Mouse (Mus musculus) midbrain, postnatal 0 days (tissue): ENCODE results near the gene Gm340. TPM values are rescaled to one million over a fixed set of nuclear protein-coding genes. Genes with fewer than 3 reads are reported as not detected.

Source experiments
- ATAC-seq: fragments of 200-750 bp; cut with Nextera tagmentation; 2 replicates; pipeline ENCODE4 v1.8.0; 2017; ENCODE audit warnings: moderate number of reproducible peaks, mild to moderate bottlenecking, moderate TSS enrichment, moderate library complexity; ENCODE audit not compliant: low FRiP score
- DNase-seq: peaks from one replicate; pipeline ENCODE4 v3.0.0-alpha.2; 2015; ENCODE audit warnings: low spot score
- H3K27ac ChIP-seq: fragments of 300-500 bp; sonication (generic); 2 replicates; pipeline ENCODE4 v1.5.1; 2014; ENCODE audit warnings: low read depth, mild to moderate bottlenecking, low read length, mixed read lengths
- H3K27me3 ChIP-seq: fragments of 300-500 bp; sonication (generic); 2 replicates; pipeline ENCODE4 v1.6.1; 2014; ENCODE audit warnings: low read length, control low read depth, mixed read lengths; ENCODE audit not compliant: insufficient read depth
- H3K36me3 ChIP-seq: fragments of 300-500 bp; sonication (generic); 2 replicates; pipeline ENCODE4 v1.6.1; 2014; ENCODE audit warnings: low read length, control low read depth, mixed read lengths; ENCODE audit not compliant: insufficient read depth
- H3K4me1 ChIP-seq: fragments of 300-500 bp; sonication (generic); 2 replicates; pipeline ENCODE4 v1.6.1; 2014; ENCODE audit warnings: mild to moderate bottlenecking, control low read depth, antibody characterized with exemption, low read length, mixed read lengths; ENCODE audit not compliant: insufficient read depth
- H3K4me2 ChIP-seq: fragments of 300-500 bp; sonication (generic); 2 replicates; pipeline ENCODE4 v1.6.1; 2014; ENCODE audit warnings: low read depth, mild to moderate bottlenecking, low read length, mixed read lengths; ENCODE audit not compliant: poor library complexity, severe bottlenecking
- H3K4me3 ChIP-seq: fragments of 300-500 bp; sonication (generic); 2 replicates; pipeline ENCODE4 v1.5.1; 2014; ENCODE audit warnings: low read depth, mild to moderate bottlenecking, low read length, moderate library complexity
- H3K9ac ChIP-seq: fragments of 300-500 bp; sonication (generic); replicated peaks from 2 replicates; pipeline ENCODE4 v1.6.1; 2014; ENCODE audit warnings: mild to moderate bottlenecking, low read length, moderate library complexity, mixed read lengths; ENCODE audit not compliant: poor library complexity, severe bottlenecking
- H3K9me3 ChIP-seq: fragments of 300-500 bp; sonication (generic); 2 replicates; pipeline ENCODE4 v1.6.1; 2016; ENCODE audit warnings: low read length, control low read depth
- CTCF ChIP-seq: IDR thresholded peaks from 2 replicates; pipeline ENCODE4 v1.5.1; 2016; ENCODE audit warnings: antibody characterized with exemption, mild to moderate bottlenecking
- WGBS: fragments of 180-500 bp; shearing (Covaris S2); extraction: QIAGEN DNeasy Blood & Tissue Kit; methylation state at CpG from one replicate; pipeline ENCODE4 v1.1.7; 2014; 5-methylcytosine and 5-hydroxymethylcytosine counted together
- polyA plus RNA-seq: library from polyadenylated mRNA; unstranded; fragments of >200 nt; fragmentation: Nextera tagmentation; extraction: Ambion mirVana; gene quantifications from 2 replicates; pipeline ENCODE4 v1.2.1, GENCODE M21; 2015
- total RNA-seq: library from RNA; depleted of rRNA; stranded (reverse); fragments of >200 nt; gene quantifications from 2 replicates; pipeline ENCODE4 v1.2.3, GENCODE M21; 2014

Gene Gm340
- total and polyA plus RNA-seq, 2 experiments from 2014 or later, result 1.1 to 6.4 TPM

DNA sequence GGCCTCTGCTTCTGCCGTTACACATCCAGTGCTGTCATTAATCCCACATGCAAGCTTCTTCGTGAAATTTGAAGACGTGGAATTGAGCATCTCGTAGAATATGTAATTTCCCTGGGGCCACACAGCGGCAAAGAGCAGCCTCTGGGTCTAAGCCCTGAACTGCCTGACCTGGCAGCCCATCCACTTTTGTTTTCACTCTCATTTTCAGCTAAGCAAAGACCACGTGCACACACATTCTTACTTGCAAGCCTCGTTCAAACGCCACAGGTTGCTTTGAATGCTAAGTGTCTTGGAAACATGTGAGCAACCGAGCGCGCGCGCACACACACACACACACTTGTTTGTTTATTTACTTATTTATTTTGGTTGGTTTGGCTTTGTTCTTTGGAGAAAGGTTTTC, 34.9 kb downstream of the Gm340 start:
- no peak overlapping the region for H3K9ac ChIP-seq
- 0 out of 2 replicates have a peak, but pooled peaks cover 4% of the 10 kb centered on the region for H3K4me1 ChIP-seq
- 63% methylated on average over 13 of the region's 13 CpGs for WGBS

GRCm38 (mm10) chr19:41618153-41618657, 36.0 kb downstream of the Gm340 start:
- Histone ChIP-seq H3K9ac (no peak overlapping the region), H3K36me3 (no peaks in the 10 kb centered on the region), H3K27ac (no peak overlapping the region), H3K4me2 (no peak overlapping the region), H3K27me3 (no peaks in the 10 kb centered on the region), H3K4me1 (0 out of 2 replicates have a peak, but pooled peaks cover 4% of the 10 kb centered on the region), H3K9me3 (no peaks in the 10 kb centered on the region), H3K4me3 (no peak overlapping the region)
- no peak for TF ChIP-seq CTCF
- DNase-seq (peak; percentile 77), ATAC-seq (no peak)
- 54% methylated on average over 6 of the region's 6 CpGs for WGBS

More for the DNA sequence above, 34.9 kb downstream of the Gm340 start:
- Histone ChIP-seq H3K36me3 (no peaks in the 10 kb centered on the region), H3K27ac (no peak overlapping the region), H3K9me3 (no peaks in the 10 kb centered on the region), H3K27me3 (no peaks in the 10 kb centered on the region), H3K4me2 (no peak overlapping the region), H3K4me3 (no peak overlapping the region)
- DNase-seq (no peak), ATAC-seq (no peak)
- TF ChIP-seq CTCF, result no peak

GRCm38 (mm10) chr19:41618771-41619385, 36.7 kb downstream of the Gm340 start:
- TF ChIP-seq CTCF, result no peak
- no peak overlapping the region for H3K4me2 ChIP-seq
- H3K27ac ChIP-seq, result no peak overlapping the region
- 0 out of 2 replicates have a peak, but pooled peaks cover 1% of the 10 kb centered on the region for H3K36me3 ChIP-seq
- no peak overlapping the region for H3K4me3 ChIP-seq
- 68% methylated on average over 19 of the region's 19 CpGs for WGBS
- DNase-seq (no peak), ATAC-seq (no peak)
- H3K9ac ChIP-seq, result 0 out of 2 replicates have a peak overlapping the region, but pooled peaks have one; percentile 20
- H3K4me1 ChIP-seq, result 0 out of 2 replicates have a peak, but pooled peaks cover 2% of the 10 kb centered on the region
- H3K9me3 ChIP-seq, result no peaks in the 10 kb centered on the region
- no peaks in the 10 kb centered on the region for H3K27me3 ChIP-seq

DNA sequence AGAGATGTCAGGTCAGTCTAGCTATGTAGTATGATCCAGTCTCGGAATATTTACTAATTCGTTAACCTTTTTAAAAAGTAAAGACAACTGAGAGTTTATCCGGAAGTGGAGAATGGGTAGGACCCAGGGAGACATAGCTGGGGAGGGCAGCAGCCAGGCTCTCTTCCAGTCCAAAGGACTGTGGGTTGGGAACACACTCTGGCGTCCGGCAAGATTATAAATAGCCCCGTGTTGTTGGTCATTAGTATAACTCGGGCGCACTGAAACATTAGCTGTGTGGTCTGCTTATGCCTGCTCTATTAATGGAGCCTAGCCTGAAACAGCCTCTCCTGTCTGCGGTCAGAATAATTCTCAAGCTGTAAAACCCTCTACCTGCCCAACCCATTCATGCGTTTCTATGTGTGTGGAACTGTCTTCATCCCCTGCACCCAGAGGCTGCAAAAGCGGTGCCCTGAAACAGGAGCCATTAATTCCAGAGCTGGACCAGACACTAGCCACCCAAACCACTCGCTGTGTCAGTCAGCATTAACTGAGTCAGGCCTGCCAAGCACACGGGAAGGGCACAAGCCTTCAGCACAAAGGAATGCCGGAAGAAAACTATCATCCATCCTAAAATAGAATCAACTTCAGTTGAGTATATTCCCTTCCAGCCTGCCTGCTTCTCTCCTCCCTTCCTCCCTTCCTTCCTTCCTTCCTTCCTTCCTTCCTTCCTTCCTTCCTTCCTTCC, 38.4 kb downstream of the Gm340 start:
- no peak overlapping the region for H3K9ac ChIP-seq
- no peak overlapping the region for H3K27ac ChIP-seq
- no peaks in the 10 kb centered on the region for H3K27me3 ChIP-seq
- no peak overlapping the region for H3K4me2 ChIP-seq
- WGBS, result 84% methylated on average over 14 of the region's 14 CpGs
- DNase-seq (no peak), ATAC-seq (no peak)
- no peaks in the 10 kb centered on the region for H3K4me1 ChIP-seq
- H3K9me3 ChIP-seq, result 0 out of 2 replicates have a peak, but pooled peaks cover 5% of the 10 kb centered on the region
- H3K4me3 ChIP-seq, result no peak overlapping the region
- peaks cover 14% of the 10 kb centered on the region for H3K36me3 ChIP-seq
- no peak for TF ChIP-seq CTCF

DNA sequence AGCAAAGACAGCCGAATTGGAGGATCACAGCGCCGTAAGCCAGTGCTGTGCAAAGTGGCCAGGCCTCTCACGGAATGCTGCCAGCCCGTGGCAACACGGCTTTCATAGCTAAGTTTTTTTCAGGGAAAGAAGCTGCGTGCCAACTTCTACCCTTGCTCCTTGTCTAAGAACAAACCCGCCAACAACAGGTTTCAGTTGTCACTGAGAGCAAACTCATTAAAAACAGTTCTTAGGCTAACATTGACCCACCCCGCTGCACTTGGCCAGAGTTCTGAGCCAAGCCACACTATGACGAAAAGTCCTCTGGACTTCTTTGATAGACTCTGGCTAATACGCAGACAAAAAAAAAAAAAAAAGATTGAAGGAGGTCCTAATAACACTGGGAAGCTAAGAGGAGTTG, 46.8 kb downstream of the Gm340 start:
- H3K4me1 ChIP-seq, result no peaks in the 10 kb centered on the region
- H3K9ac ChIP-seq, result no peak overlapping the region
- DNase-seq (peak; percentile 45), ATAC-seq (no peak)
- peaks cover 18% of the 10 kb centered on the region for H3K36me3 ChIP-seq
- no peak for TF ChIP-seq CTCF
- no peaks in the 10 kb centered on the region for H3K27me3 ChIP-seq
- H3K4me3 ChIP-seq, result no peak overlapping the region
- WGBS, result 65% methylated on average over 11 of the region's 11 CpGs
- 0 out of 2 replicates have a peak, but pooled peaks cover 5% of the 10 kb centered on the region for H3K9me3 ChIP-seq
- no peak overlapping the region for H3K27ac ChIP-seq
- H3K4me2 ChIP-seq, result no peak overlapping the region

DNA sequence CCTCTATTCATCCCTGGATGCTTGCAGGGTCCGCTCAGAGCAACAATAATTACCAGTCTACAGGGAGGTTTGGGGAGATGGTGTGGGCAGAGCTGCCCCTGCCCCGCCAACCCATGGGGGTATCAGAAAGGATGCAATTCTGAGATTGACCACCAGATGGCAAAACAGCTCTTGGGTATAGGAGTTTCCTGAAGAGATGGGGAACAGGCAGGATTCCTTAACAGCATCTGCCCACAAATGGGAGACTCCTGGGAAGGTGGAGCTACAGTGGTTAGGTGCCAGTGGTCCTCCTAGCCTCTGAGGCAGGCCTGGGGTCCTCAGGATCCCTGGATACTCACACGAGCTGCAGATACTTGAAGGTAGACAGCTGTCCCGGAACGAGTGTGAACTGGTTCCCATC, 47.4 kb downstream of the Gm340 start:
- ATAC-seq (peak; percentile 33; the same call in 1 of the 2 replicates), DNase-seq (peak; percentile 83)
- Histone ChIP-seq H3K9ac (no peak overlapping the region), H3K4me2 (no peak overlapping the region), H3K9me3 (0 out of 2 replicates have a peak, but pooled peaks cover 5% of the 10 kb centered on the region), H3K36me3 (peaks cover 18% of the 10 kb centered on the region), H3K27ac (no peak overlapping the region), H3K4me1 (no peaks in the 10 kb centered on the region), H3K4me3 (no peak overlapping the region), H3K27me3 (no peaks in the 10 kb centered on the region)
- peak; percentile 92 for TF ChIP-seq CTCF
- WGBS, result 44% methylated on average over 5 of the region's 5 CpGs
